Mouse (Mus musculus) Patski (cell line): ENCODE data around the gene Catsper4. TPM values are rescaled to one million over a fixed set of nuclear protein-coding genes. Genes with fewer than 3 reads are reported as not detected.
A peak's percentile ranks its signal among the peaks of the same experiment; 100 is the strongest.

Source experiments
- ATAC-seq: fragments of 100-300 bp; one replicate; pipeline ENCODE4 v1.8.0; 2021
- CTCF ChIA-PET: fragments of 350-600 bp; sonication (Branson Sonifier 250); formaldehyde crosslinking; loops from one replicate; lab custom pipeline; 2022; ENCODE audit warnings: inconsistent platforms; lab: Charles Lee
- POLR2A ChIA-PET: fragments of 350-600 bp; sonication (Branson Sonifier 250); formaldehyde crosslinking; loops from one replicate; lab custom pipeline; 2022; ENCODE audit warnings: antibody characterized with exemption, inconsistent platforms; lab: Charles Lee
- DNase-seq: peaks from one replicate; pipeline ENCODE4 v3.0.0-alpha.2; 2011; ENCODE audit warnings: low read depth, low spot score
- H3K27me3 ChIP-seq: fragments of 371-371 bp; one replicate; pipeline ENCODE4 v1.5.1; 2021
- CTCF ChIP-seq: fragments of 100-300 bp; IDR thresholded peaks from one replicate; pipeline ENCODE4 v1.5.1; 2021
- in situ Hi-C: fragments of 300-500 bp; cut with MboI; formaldehyde crosslinking; loops from 3 replicates; pipeline ENCODE4 v1.11.1; 2018; ENCODE audit warnings: low pct_unique_long_range_greater_than_20kb, mixed read lengths
- polyA plus RNA-seq: library from polyadenylated mRNA; unstranded; gene quantifications from one replicate; pipeline ENCODE4 v1.2.3, GENCODE M21; 2021

The Catsper4 gene
- polyA plus RNA-seq, 1 experiment from 2014 or later = 0.10 TPM

DNA sequence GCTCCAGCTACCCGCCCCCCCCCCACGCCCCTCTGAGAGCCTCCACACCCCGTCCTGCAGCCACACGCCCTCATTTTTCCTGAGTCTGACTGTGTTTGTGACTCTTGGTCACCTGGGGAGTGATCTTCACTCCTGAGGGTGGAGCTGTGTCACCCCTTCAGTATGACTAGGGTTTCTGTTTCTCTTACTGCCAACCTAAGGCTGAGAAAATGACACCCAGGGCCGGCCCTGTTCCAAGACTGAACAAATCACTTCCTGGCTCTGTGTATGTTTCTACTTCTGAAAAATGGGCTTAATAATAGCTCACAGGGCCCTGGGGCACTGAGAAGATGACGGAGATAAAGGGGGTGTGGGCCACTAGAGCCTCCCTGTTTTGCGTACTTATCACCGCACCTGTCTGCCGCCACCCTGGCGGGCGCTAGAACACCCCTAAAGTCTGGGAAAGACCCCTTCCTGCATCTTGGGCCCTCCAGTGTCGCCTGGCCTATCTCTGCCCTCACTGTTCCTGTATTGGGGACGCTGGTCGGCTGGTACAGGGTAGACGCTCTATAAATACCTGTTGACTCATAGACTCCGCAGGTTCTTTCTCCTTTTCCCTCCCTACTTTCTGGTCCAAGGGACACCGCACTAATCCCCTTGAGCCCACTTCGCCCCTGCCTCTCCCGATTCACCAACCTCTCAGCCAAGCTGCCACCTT is 10.5 kb upstream of the Catsper4 start:
- TF ChIP-seq CTCF = no peak
- DNase-seq (no peak), ATAC-seq (no peak)
- in situ Hi-C loops = no loop called here
- H3K27me3 ChIP-seq = no peaks in the 10 kb centered on the region
- POLR2A ChIA-PET = no interaction called here
- CTCF ChIA-PET = interaction anchor here (0.9 to 1.7 kb wide), 2 partner anchors 17 to 51 kb away, joined by 3 to 4 read pairs; partner anchors contain the start of gene Cep85

DNA sequence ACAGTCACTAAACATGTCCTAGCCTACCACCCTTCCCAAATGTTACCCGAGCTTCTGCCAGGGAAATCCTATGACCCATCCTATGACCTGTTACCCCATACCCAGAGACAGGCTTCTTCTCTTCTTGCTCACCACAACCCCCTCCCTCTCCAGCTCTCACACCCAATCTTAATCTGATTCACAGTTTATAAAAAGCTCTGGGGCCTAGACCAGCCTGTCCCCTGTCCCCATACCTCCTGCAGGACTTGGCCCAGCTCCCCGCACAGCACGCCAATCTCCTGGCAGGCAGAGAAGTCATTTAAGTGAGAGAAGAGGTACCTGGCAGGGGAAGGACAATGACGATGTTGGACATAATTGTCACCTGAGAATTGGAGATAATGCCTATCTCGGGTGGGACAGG is 7.7 kb upstream of the Catsper4 start:
- CTCF ChIA-PET = no interaction called here
- ATAC-seq (no peak), DNase-seq (no peak)
- in situ Hi-C loops = no loop called here
- H3K27me3 ChIP-seq = no peaks in the 10 kb centered on the region
- POLR2A ChIA-PET = no interaction called here
- TF ChIP-seq CTCF = no peak

DNA sequence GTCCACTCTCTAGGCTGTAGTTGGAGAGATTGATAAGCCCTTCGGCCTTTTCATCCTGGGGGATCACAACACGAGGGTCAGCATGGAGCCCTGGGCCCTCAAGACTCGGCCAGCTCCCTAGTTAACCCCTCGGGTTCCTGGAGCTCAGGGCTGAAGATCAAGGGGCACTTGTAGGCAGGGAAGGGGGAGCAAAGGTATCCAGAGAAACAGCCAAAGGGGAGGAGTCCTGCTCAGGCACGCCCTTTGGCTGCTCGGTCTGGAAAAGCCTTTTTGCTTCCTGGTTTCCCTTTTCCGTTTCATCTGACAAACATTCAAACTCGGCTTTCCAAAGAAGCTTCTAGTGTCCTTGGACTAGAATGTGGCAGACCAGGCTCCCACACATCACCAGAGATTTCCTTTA is 3.2 kb upstream of the Catsper4 start:
- ChIA-PET CTCF (interaction anchor here (1.2 kb wide), 1 partner anchor 11 kb away, joined by 3 read pairs; no protein-coding TSS in a partner anchor), POLR2A (no interaction called here)
- in situ Hi-C loops = no loop called here
- DNase-seq (no peak), ATAC-seq (no peak)
- no peaks in the 10 kb centered on the region for H3K27me3 ChIP-seq
- TF ChIP-seq CTCF = no peak

DNA sequence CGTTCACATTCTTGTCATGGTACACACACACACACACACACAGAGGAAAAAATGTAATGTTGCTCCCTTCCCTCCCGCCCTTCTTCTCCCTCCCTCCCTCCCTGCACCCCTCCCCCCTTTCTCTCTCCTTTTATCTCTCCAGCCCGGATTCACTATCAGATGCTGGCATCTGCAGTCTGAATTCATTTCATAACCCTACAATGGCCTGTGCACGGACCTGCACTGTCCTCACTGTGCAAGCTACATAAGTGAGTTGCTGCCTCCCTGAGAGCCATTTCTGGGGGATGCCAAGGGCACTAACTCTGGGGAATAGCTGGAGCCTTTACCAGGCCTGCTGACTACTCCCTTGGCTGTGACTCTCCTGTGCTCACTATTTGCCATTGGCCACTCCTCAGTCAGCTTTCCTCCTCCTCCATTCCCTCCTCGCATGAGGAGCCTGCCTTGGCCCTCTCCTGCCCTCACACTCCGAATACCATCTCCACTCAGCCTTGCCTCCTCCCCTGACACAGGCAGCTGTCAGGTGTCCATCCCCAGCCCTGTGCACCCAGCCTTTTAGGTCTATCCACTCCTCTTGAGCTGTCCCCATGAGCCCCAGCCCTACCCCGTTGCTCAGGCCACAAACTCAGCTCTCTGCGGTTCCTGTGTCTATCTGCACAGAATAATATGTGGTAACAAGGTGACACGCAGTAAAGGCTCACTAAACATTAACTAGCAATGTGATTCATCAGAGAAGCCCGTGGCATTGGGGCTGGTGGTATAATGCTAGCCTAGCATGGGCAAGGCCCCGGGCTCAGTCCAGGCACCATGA is 4.2 kb downstream of the Catsper4 start:
- CTCF ChIA-PET = interaction anchor here (0.5 to 1.7 kb wide), 3 partner anchors 23 to 145 kb away, joined by 3 to 4 read pairs (median 4); partner anchors contain the start of genes Cep85 and Gm30191
- in situ Hi-C loops = no loop called here
- DNase-seq = peak; percentile 96
- no peak for TF ChIP-seq CTCF
- H3K27me3 ChIP-seq = no peaks in the 10 kb centered on the region
- POLR2A ChIA-PET = no interaction called here
- ATAC-seq = peak; percentile 91

DNA sequence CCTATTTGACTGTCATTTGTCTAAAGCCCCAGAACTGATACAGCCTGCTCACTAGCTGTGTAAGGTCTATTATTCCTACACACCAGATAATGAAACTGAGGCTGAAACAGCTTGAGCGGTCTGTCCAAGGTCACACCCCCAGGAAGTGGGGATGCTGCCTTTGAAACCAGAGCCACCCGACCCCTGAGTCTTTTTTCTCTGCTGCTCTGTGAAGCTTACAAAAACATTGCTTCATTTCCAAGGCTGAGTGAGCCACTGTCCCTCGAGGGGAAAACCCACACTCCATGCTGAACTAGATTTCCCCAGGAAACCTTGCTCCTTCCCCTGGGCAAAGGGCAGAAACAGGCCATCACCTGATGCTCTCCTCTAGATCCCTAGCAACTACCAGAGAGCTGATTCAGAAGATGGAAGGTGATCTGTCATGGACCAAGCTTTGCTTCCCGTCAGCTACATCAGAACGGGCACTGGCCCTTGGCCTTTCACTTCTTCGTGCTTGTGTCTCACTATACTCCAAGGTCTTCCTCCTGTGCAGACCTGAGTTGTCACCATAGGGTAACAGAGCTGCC is 20.6 kb downstream of the Catsper4 start:
- H3K27me3 ChIP-seq = no peaks in the 10 kb centered on the region
- CTCF ChIA-PET = interaction anchor here (1.9 kb wide), 1 partner anchor 9 kb away, joined by 5 read pairs; no protein-coding TSS in a partner anchor
- DNase-seq (no peak), ATAC-seq (no peak)
- no peak for TF ChIP-seq CTCF
- in situ Hi-C loops = no loop called here
- POLR2A ChIA-PET = interaction anchor here (0.5 to 0.7 kb wide), 3 partner anchors 17 to 144 kb away, joined by 3 to 8 read pairs (median 4); no protein-coding TSS in a partner anchor

DNA sequence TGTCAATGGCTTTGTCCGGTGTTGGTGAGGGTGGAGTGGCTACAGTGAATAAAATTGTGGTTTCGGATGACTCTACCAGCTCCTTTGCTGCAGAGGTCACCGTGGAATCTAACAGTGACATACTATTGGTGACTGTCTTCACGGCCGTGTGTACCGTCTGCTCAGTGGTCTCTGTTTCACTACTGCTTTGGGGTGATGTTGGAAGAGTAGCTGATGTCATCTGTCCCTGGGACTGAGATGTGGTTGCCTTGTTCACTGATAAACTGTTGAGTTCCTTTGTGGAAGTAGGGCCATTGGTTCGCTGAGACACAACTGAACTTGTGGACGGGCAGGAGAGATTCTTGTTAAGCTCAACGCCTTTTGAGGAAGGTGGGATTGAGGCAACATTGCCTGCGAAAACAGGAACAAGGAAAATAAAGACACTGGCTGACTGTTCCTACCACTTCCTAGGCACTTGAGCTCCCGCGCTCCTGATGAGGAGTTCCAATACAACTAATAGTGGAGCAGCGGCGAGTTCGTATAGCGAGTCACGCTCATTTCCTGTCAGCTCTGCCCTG is 23.8 kb downstream of the Catsper4 start:
- ChIA-PET CTCF (interaction anchor here (1.4 kb wide), 1 partner anchor 60 kb away, joined by 3 read pairs; no protein-coding TSS in a partner anchor), POLR2A (no interaction called here)
- no peaks in the 10 kb centered on the region for H3K27me3 ChIP-seq
- no peak for ATAC-seq
- no peak for TF ChIP-seq CTCF
- DNase-seq = no peak
- in situ Hi-C loops = no loop called here

DNA sequence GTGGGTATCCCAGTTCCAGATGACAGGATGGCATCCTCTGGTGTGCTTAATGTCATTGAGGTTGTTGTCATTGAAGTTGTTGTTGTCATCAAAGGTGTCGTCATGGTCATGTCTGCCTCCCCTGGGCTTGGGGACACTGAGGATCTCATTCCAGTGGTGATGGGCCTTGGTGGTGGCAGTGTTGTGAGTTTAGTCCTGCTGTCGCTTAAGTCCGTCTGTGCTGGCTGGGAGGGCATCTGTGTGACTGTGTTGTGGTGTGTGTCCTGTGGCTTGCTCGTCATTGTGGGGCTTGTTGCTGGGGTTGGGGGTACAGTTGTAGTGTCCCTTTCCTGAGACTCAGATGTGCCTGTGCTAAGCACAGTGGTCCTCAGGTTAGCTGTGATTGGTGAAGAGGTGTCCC is 24.3 kb downstream of the Catsper4 start, which contains the start of gene Gm7534:
TSS of gene Gm7534 (minus strand) at position 101 of the 400 bp plus-strand sequence.
- POLR2A ChIA-PET = no interaction called here
- in situ Hi-C loops = no loop called here
- H3K27me3 ChIP-seq = no peaks in the 10 kb centered on the region

DNA sequence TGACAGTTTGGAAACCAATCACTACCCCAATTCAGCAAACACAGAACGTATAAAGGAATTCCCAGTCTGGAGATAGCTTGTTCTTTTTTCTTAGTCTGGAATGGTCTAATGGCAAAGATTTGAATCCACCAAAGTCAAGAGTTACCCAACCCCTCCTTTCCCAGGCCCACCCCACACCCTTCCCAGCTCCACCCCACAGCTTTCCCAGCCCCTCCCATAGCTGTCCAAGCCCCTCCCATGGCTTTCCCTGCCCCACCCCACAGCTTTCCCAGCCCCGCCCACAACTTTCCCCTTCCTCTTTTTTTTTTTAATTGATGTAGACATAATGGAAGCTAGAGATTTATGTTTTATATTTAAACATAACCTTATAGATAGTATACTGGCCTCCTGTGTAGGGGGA is 27.8 kb downstream of the Catsper4 start:
- in situ Hi-C loops = no loop called here
- ChIA-PET POLR2A (no interaction called here), CTCF (interaction anchor here (0.8 to 1.4 kb wide), 2 partner anchors 12 to 29 kb away, joined by 4 read pairs; partner anchors contain the start of gene Cep85)

More for the DNA sequence above, 24.3 kb downstream of the Catsper4 start, which contains the start of gene Gm7534:
- TF ChIP-seq CTCF = no peak
- no peak for ATAC-seq
- no peak for DNase-seq
- CTCF ChIA-PET = no interaction called here

DNA sequence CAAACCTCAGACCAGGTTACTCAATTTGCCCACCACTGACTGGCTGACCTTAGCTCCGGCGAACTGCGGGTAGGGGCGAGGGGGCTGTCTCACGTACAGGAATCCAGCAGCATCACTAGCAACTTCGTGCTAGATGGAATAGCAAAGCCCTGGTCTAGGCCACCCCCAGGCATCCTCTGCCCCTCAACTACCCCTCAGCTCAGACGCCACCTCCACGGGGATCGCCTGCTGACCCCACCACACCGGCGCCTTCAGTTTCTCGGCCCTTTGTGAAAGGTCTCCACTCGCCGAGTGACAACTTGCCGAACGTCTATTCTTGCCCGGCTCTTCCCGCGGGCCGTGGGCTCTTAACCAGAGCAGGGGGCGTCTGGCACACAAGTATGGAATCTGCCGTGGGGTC is 40.9 kb downstream of the Catsper4 start:
- POLR2A ChIA-PET = interaction anchor here (1.0 kb wide), 1 partner anchor 12 kb away, joined by 4 read pairs; no protein-coding TSS in a partner anchor
- no peak for TF ChIP-seq CTCF
- in situ Hi-C loops = loop anchor here (5.0 to 10.0 kb wide), 2 partner anchors 56 to 151 kb away; partner anchors contain the start of gene E130218I03Rik
- CTCF ChIA-PET = interaction anchor here (0.7 to 1.8 kb wide), 8 partner anchors 20 to 74 kb away, joined by 3 to 4 read pairs (median 3); partner anchors contain the start of genes Catsper4 and Gm30191
- no peak for DNase-seq
- no peak for ATAC-seq
- H3K27me3 ChIP-seq = no peaks in the 10 kb centered on the region

More for the DNA sequence above, 27.8 kb downstream of the Catsper4 start:
- H3K27me3 ChIP-seq = no peaks in the 10 kb centered on the region
- TF ChIP-seq CTCF = no peak
- ATAC-seq = no peak
- DNase-seq = no peak

DNA sequence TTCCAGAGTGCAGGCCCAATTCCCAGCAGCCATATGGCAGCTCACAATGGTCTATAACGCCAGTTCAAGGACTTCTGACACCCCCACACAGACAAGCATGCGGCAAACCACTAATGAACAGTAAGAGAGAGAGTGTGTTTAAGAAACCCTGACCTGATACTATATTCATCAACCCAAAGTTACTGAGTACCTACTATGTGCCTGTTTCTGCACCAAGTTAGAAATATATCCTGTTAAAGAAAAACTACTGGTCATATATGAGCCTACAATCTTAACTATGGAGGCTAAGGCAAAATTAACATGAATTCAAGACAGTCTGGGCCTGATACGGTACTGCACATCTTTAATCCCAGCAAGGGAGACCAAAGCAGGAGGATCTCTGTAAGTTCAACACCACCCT is 41.6 kb downstream of the Catsper4 start:
- CTCF ChIA-PET = interaction anchor here (1.1 kb wide), 1 partner anchor 19 kb away, joined by 3 read pairs; no protein-coding TSS in a partner anchor
- POLR2A ChIA-PET = interaction anchor here (1.0 kb wide), 1 partner anchor 12 kb away, joined by 4 read pairs; no protein-coding TSS in a partner anchor
- no peak for TF ChIP-seq CTCF
- DNase-seq = no peak
- in situ Hi-C loops = loop anchor here (5.0 to 10.0 kb wide), 2 partner anchors 57 to 151 kb away; partner anchors contain the start of gene E130218I03Rik
- H3K27me3 ChIP-seq = no peaks in the 10 kb centered on the region
- no peak for ATAC-seq
